Mouse (Mus musculus) spleen, adult 2 months (tissue): ENCODE results near the gene Ube2l3.
A peak's percentile ranks its signal among the peaks of the same experiment; 100 is the strongest.

Experiments
- CTCF ChIP-seq: fragments of 200-500 bp; IDR thresholded peaks from 2 replicates; pipeline ENCODE4 v1.5.1; 2011; ENCODE audit warnings: mild to moderate bottlenecking, inconsistent platforms; ENCODE audit not compliant: insufficient read depth, insufficient read length, insufficient replicate concordance; ENCODE audit errors: extremely low read depth
- POLR2A ChIP-seq: fragments of 200-500 bp; IDR thresholded peaks from 2 replicates; pipeline ENCODE4 v1.6.1; 2011; ENCODE audit warnings: low read depth, low read length, inconsistent platforms

GRCm38 (mm10) chr16:17110771-17111743 is 91.4 kb downstream of the Ube2l3 start, which contains the start of gene Ppil2:
- TF ChIP-seq CTCF (no peak), POLR2A (peak; percentile 72)
